Mouse (Mus musculus) kidney, embryonic 14.5 days (tissue): Measurements from ENCODE around the gene Lingo1. TPM values are rescaled to one million over a fixed set of nuclear protein-coding genes. Genes with fewer than 3 reads are reported as not detected.

ENCODE experiments used
- ATAC-seq: fragments of 200-750 bp; cut with Nextera tagmentation; 2 replicates; pipeline ENCODE4 v1.8.0; 2017; ENCODE audit warnings: moderate number of reproducible peaks, mild to moderate bottlenecking, moderate TSS enrichment, moderate library complexity; ENCODE audit not compliant: low FRiP score, low TSS enrichment
- H3K27ac ChIP-seq: fragments of 300-500 bp; sonication (generic); 2 replicates; pipeline ENCODE4 v1.5.1; 2014; ENCODE audit warnings: low read depth, mild to moderate bottlenecking, low read length, moderate library complexity, mixed read lengths
- H3K27me3 ChIP-seq: fragments of 300-500 bp; sonication (generic); 2 replicates; pipeline ENCODE4 v1.6.1; 2014; ENCODE audit warnings: mild to moderate bottlenecking, low read length; ENCODE audit not compliant: control insufficient read depth, insufficient read depth
- H3K36me3 ChIP-seq: fragments of 300-500 bp; sonication (generic); 2 replicates; pipeline ENCODE4 v1.6.1; 2014; ENCODE audit warnings: low read length, mixed read lengths; ENCODE audit not compliant: control insufficient read depth, insufficient read depth
- H3K4me1 ChIP-seq: fragments of 300-500 bp; sonication (generic); 2 replicates; pipeline ENCODE4 v1.6.1; 2014; ENCODE audit warnings: low read length, mixed read lengths; ENCODE audit not compliant: control insufficient read depth, insufficient read depth
- H3K4me2 ChIP-seq: fragments of 300-500 bp; sonication (generic); replicated peaks from 2 replicates; pipeline ENCODE4 v1.6.1; 2014; ENCODE audit warnings: low read depth, mild to moderate bottlenecking, low read length
- H3K4me3 ChIP-seq: fragments of 300-500 bp; sonication (generic); 2 replicates; pipeline ENCODE4 v1.5.1; 2014; ENCODE audit warnings: mild to moderate bottlenecking, low read length
- H3K9ac ChIP-seq: fragments of 300-500 bp; sonication (generic); 2 replicates; pipeline ENCODE4 v1.6.1; 2014; ENCODE audit warnings: low read depth, mild to moderate bottlenecking, low read length, moderate library complexity
- H3K9me3 ChIP-seq: fragments of 300-500 bp; sonication (generic); 2 replicates; pipeline ENCODE4 v1.6.1; 2016; ENCODE audit warnings: low read length; ENCODE audit not compliant: control insufficient read depth
- WGBS: fragments of 180-500 bp; shearing (Covaris S2); extraction: QIAGEN DNeasy Blood & Tissue Kit; methylation state at CpG from one replicate; pipeline ENCODE4 v1.1.7; 2014; 5-methylcytosine and 5-hydroxymethylcytosine counted together
- polyA plus RNA-seq: library from polyadenylated mRNA; unstranded; fragments of >200 nt; fragmentation: Nextera tagmentation; extraction: Ambion mirVana; gene quantifications from 2 replicates; pipeline ENCODE4 v1.2.1, GENCODE M21; 2014

The Lingo1 gene
- 4.3 and 4.6 TPM in 2 replicates for polyA plus RNA-seq

DNA sequence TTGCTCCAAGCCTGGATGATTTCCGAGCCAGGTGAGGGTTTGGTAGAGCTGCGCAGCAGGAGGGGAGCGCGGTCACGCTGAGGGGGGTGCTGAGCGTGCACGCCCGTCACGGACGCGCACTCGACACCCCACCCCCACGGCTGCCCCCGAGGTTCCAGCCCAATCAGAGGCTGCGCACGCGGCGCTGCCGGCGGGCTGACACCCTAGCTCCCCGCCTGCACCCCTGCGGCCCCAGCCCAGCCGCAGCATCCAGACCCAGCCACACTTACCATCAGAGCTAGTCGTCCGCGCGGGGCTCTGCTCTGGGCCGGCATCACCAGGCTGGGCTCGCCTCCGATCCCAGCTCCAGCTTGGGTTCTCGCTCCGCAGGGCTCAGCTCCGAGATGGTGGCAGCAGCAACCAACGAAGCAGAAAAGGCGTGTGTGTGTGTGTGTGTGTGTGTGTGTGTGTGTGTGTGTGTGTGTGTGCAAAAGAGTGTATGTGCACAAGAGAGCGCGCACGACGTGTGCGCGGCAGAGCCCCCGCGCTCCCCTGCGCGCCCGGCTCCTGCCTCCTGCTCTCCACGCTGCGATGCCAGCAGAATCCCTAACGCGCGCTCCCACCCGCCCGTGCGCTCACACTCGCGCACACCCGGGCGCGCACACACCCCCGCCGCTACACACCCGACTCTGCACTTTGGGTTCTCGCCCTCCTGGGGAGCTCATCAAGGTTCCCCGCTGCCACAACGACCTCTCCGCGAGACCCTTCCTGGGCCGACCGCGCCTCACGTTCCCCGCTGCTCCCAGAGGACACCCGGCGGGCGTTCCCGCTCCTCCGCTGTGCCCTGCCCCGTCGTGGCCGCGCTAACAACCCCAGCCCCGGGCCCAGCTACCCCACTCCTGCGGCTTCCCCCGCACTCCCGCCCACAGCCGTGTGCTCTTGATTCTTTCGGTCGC is at the start of gene Lingo1:
Gene Lingo1, minus strand, starts transcription at position 748 of the 935 bp plus-strand sequence.
- WGBS = under 1% methylated on average over 75 of the region's 88 CpGs
- Histone ChIP-seq H3K4me3 (peak within 1 kb of the TSS; percentile 52), H3K27ac (no peak within 1 kb of the TSS), H3K4me1 (peaks cover 9% of the 10 kb centered on the region; the same call in 1 of the 2 replicates), H3K4me2 (peak within 1 kb of the TSS; percentile 98), H3K27me3 (peaks cover 49% of the 10 kb centered on the region), H3K9ac (peak within 1 kb of the TSS; percentile 47), H3K36me3 (no peaks in the 10 kb centered on the region), H3K9me3 (no peaks in the 10 kb centered on the region)
- peak; percentile 63 for ATAC-seq

DNA sequence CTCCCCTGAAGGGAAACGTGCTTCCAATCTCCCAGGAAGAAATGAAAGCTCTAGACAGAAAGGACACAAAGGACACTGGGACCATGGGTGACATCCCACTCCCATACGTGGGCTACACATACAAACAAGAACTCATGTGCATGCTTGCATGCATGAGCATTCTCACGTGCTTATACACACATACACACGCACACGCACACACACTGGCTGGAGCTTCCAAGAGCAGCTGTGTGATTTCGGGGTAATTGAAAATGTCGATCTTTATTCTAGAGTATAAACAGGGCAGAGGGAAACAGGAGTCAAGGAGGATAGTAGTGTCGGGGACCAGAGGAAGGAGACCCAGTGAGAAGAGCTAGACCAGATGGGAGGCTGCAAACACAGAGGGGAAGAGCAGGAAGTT is 48.4 kb upstream of the Lingo1 start:
- H3K4me1 ChIP-seq = peaks cover 32% of the 10 kb centered on the region
- no peak overlapping the region for H3K4me2 ChIP-seq
- H3K9ac ChIP-seq = no peak overlapping the region
- no peak overlapping the region for H3K4me3 ChIP-seq
- no peak for ATAC-seq
- H3K27ac ChIP-seq = no peak overlapping the region
- H3K36me3 ChIP-seq = no peaks in the 10 kb centered on the region
- no peaks in the 10 kb centered on the region for H3K9me3 ChIP-seq
- 44% methylated on average over 8 of the region's 8 CpGs for WGBS
- no peaks in the 10 kb centered on the region for H3K27me3 ChIP-seq

DNA sequence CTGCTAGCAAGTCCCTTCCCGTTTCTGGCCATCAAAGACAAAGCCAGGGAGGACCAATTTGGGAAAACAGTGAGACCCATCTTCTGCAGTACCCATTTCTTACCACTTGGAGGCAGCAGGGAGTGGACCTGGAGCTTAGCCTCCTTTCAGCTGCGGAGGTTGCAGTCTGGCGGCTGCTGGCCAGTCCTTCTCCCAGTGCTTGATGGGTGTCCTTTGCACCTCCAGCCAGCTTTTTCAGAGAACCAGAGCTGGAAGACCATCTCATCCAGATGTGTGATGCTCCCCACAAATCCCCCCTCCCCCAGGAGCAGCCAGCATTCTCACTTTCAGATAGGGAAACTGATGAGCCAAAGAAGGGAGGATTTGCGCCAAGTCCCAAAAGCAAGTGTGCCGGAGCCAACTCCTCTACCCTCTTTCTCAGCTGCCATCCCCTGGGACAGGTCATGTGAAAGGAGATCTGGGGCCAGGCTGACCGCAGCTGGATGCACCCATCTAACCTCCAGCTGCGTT is 47.5 kb upstream of the Lingo1 start:
- 20% methylated on average over 7 of the region's 7 CpGs for WGBS
- ATAC-seq = no peak
- peaks cover 32% of the 10 kb centered on the region for H3K4me1 ChIP-seq
- no peak overlapping the region for H3K4me3 ChIP-seq
- no peak overlapping the region for H3K9ac ChIP-seq
- H3K36me3 ChIP-seq = no peaks in the 10 kb centered on the region
- no peaks in the 10 kb centered on the region for H3K27me3 ChIP-seq
- no peak overlapping the region for H3K4me2 ChIP-seq
- H3K9me3 ChIP-seq = no peaks in the 10 kb centered on the region
- no peak overlapping the region for H3K27ac ChIP-seq

DNA sequence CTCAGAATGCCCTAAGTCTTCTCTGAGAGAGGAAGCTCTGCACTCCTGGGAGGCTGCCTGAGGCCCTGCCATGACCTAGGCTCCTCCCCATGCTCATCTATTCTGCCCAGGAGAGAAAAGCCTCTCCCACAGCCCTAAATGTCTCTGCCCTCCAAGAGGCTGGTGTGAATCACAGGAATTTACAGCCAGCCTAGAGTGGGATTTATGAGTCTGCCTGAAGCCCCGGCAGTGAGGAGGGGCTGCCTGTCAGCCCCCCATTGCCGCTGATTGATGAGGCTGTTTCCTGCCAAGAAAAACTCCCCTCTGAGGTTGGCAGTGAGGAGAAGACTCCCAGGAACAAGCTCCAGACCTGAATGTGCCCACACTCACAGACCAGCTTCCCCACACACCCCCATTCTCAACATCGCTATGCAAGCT is 46.0 kb upstream of the Lingo1 start:
- H3K4me2 ChIP-seq = no peak overlapping the region
- ATAC-seq = peak; percentile 79
- H3K4me3 ChIP-seq = no peak overlapping the region
- peaks cover 32% of the 10 kb centered on the region for H3K4me1 ChIP-seq
- H3K9ac ChIP-seq = no peak overlapping the region
- H3K27me3 ChIP-seq = no peaks in the 10 kb centered on the region
- no peak overlapping the region for H3K27ac ChIP-seq
- no peaks in the 10 kb centered on the region for H3K9me3 ChIP-seq
- H3K36me3 ChIP-seq = no peaks in the 10 kb centered on the region
- 15% methylated on average over 3 of the region's 3 CpGs for WGBS

DNA sequence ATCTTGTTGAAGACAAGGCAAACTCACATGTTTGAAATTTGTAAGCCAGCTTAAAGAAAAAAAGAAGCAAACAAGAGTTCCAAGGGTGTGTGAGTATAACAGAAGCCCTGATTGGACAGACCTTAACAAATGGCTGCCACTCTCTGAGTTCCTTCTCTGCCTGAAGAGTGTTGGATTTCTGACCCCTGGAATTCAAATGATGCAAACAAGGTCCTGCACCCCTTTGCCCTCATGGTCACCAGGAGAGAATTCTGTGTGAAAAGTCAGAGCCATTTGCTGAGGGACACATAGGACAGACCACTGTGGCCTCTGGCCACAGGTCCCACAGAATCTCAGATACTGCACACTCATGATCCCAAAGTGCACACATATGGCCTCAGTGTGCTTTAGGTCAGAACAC is 45.6 kb upstream of the Lingo1 start:
- H3K27me3 ChIP-seq = no peaks in the 10 kb centered on the region
- H3K4me3 ChIP-seq = no peak overlapping the region
- H3K36me3 ChIP-seq = no peaks in the 10 kb centered on the region
- no peak overlapping the region for H3K4me2 ChIP-seq
- ATAC-seq = no peak
- no peak overlapping the region for H3K9ac ChIP-seq
- peaks cover 32% of the 10 kb centered on the region for H3K4me1 ChIP-seq
- no peaks in the 10 kb centered on the region for H3K9me3 ChIP-seq
- H3K27ac ChIP-seq = no peak overlapping the region

- H3K27me3 ChIP-seq = no peaks in the 10 kb centered on the region
- no peak overlapping the region for H3K4me2 ChIP-seq
- H3K4me3 ChIP-seq = no peak overlapping the region
- no peak overlapping the region for H3K27ac ChIP-seq
- ATAC-seq = no peak
- no peaks in the 10 kb centered on the region for H3K36me3 ChIP-seq
- 71% methylated on average over 5 of the region's 5 CpGs for WGBS
- H3K9ac ChIP-seq = no peak overlapping the region
- peaks cover 32% of the 10 kb centered on the region for H3K4me1 ChIP-seq
- no peaks in the 10 kb centered on the region for H3K9me3 ChIP-seq
These were observed 44.5 kb upstream of the Lingo1 start for GRCm38 (mm10) chr9:56840721-56841120.

- Histone ChIP-seq H3K36me3 (no peaks in the 10 kb centered on the region), H3K9ac (no peak overlapping the region), H3K27me3 (no peaks in the 10 kb centered on the region), H3K4me2 (no peak overlapping the region), H3K4me3 (no peak overlapping the region), H3K4me1 (no peaks in the 10 kb centered on the region; the same call in 1 of the 2 replicates), H3K27ac (no peak overlapping the region), H3K9me3 (no peaks in the 10 kb centered on the region)
- WGBS = 80% methylated on average over 5 of the region's 5 CpGs
- no peak for ATAC-seq
These were observed 38.9 kb upstream of the Lingo1 start for GRCm38 (mm10) chr9:56835152-56835551.

DNA sequence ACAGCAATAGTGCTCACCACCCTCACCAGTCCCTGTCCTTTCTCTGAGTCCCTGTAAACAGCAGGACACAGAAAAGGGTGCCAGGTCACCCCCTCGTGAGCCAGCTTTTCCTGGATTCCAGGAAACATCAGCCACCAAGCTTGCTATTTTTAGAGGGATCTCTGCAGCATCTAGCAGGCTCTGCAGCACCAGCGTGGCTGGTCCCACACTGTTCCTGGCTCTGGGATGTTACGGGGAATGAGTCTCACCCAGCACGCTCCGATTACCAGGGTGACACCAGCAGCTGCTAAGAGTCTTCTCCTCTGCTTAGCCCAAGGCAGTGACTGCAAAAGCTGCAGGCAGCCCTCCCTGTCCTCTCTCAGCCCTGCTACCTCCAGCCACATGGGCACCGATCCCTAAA is 36.6 kb upstream of the Lingo1 start:
- 18% methylated on average over 6 of the region's 6 CpGs for WGBS
- Histone ChIP-seq H3K9me3 (no peaks in the 10 kb centered on the region), H3K4me2 (no peak overlapping the region), H3K4me1 (no peaks in the 10 kb centered on the region), H3K4me3 (no peak overlapping the region), H3K9ac (no peak overlapping the region), H3K27ac (no peak overlapping the region), H3K36me3 (no peaks in the 10 kb centered on the region), H3K27me3 (no peaks in the 10 kb centered on the region)
- no peak; the same call in 1 of the 2 replicates for ATAC-seq

- WGBS = 86% methylated on average over 3 of the region's 3 CpGs
- Histone ChIP-seq H3K4me3 (no peak overlapping the region), H3K36me3 (no peaks in the 10 kb centered on the region), H3K4me1 (no peaks in the 10 kb centered on the region), H3K9ac (no peak overlapping the region), H3K27me3 (no peaks in the 10 kb centered on the region), H3K9me3 (no peaks in the 10 kb centered on the region), H3K4me2 (no peak overlapping the region), H3K27ac (no peak overlapping the region)
- ATAC-seq = no peak
These were observed 35.6 kb upstream of the Lingo1 start for GRCm38 (mm10) chr9:56831904-56832303.
